Mouse (Mus musculus): Measurements from ENCODE around the gene Tada3. TPM values are rescaled to one million over a fixed set of nuclear protein-coding genes. Genes with fewer than 3 reads are reported as not detected.

The Tada3 gene
- polyA plus RNA-seq, 1 experiment, result not detected

- Histone ChIP-seq H3K4me1 (ENCODE audit: control insufficient read depth, insufficient read depth, low read length) (no peaks in the 10 kb centered on the region), H3K27ac (ENCODE audit: insufficient read depth, low read depth, low read length) (no peak overlapping the region), H3K4me3 (ENCODE audit: insufficient read depth, low read depth, low read length) (no peak overlapping the region)
- TF ChIP-seq POLR2A (IDR thresholded peaks at IDR 0.05; ENCODE audit: insufficient read depth, low read depth, low read length) (no peak), CTCF (IDR thresholded peaks at IDR 0.05; ENCODE audit: insufficient read depth, low read depth, low read length) (no peak)
- 77% methylated on average over 1 of the region's 1 CpGs for WGBS
These were observed 32.3 kb upstream of the Tada3 start for GRCm38 (mm10) chr6:113410001-113410400.

GRCm38 (mm10) chr6:113406683-113407082, 29.0 kb upstream of the Tada3 start:
- Histone ChIP-seq H3K4me3 (ENCODE audit: insufficient read depth, low read depth, low read length) (no peak overlapping the region), H3K4me1 (ENCODE audit: control insufficient read depth, insufficient read depth, low read length) (no peaks in the 10 kb centered on the region), H3K27ac (ENCODE audit: insufficient read depth, low read depth, low read length) (no peak overlapping the region)
- 76% methylated on average over 9 of the region's 9 CpGs for WGBS
- TF ChIP-seq CTCF (IDR thresholded peaks at IDR 0.05; ENCODE audit: insufficient read depth, low read depth, low read length) (no peak), POLR2A (IDR thresholded peaks at IDR 0.05; ENCODE audit: insufficient read depth, low read depth, low read length) (no peak)

- TF ChIP-seq CTCF (IDR thresholded peaks at IDR 0.05; ENCODE audit: insufficient read depth, low read depth, low read length) (no peak), POLR2A (IDR thresholded peaks at IDR 0.05; ENCODE audit: insufficient read depth, low read depth, low read length) (no peak)
- Histone ChIP-seq H3K27ac (ENCODE audit: insufficient read depth, low read depth, low read length) (no peak overlapping the region), H3K4me1 (ENCODE audit: control insufficient read depth, insufficient read depth, low read length) (no peaks in the 10 kb centered on the region), H3K4me3 (ENCODE audit: insufficient read depth, low read depth, low read length) (no peak overlapping the region)
- 86% methylated on average over 6 of the region's 6 CpGs for WGBS
These were observed 27.8 kb upstream of the Tada3 start for GRCm38 (mm10) chr6:113405483-113405882.

- no peak overlapping the region for H3K4me3 ChIP-seq (ENCODE audit: insufficient read depth, low read depth, low read length)
- WGBS, result 79% methylated on average over 12 of the region's 12 CpGs
- H3K27ac ChIP-seq (ENCODE audit: insufficient read depth, low read depth, low read length), result no peak overlapping the region
- TF ChIP-seq CTCF (IDR thresholded peaks at IDR 0.05; ENCODE audit: insufficient read depth, low read depth, low read length) (no peak), POLR2A (IDR thresholded peaks at IDR 0.05; ENCODE audit: insufficient read depth, low read depth, low read length) (no peak)
- no peaks in the 10 kb centered on the region for H3K4me1 ChIP-seq (ENCODE audit: control insufficient read depth, insufficient read depth, low read length)
These were observed 27.2 kb upstream of the Tada3 start for GRCm38 (mm10) chr6:113404649-113405448.

- Histone ChIP-seq H3K4me1 (ENCODE audit: control insufficient read depth, insufficient read depth, low read length) (no peaks in the 10 kb centered on the region), H3K27ac (ENCODE audit: insufficient read depth, low read depth, low read length) (no peak overlapping the region), H3K4me3 (ENCODE audit: insufficient read depth, low read depth, low read length) (no peak overlapping the region)
- 81% methylated on average over 13 of the region's 13 CpGs for WGBS
- no peak for TF ChIP-seq POLR2A (IDR thresholded peaks at IDR 0.05; ENCODE audit: insufficient read depth, low read depth, low read length)
- TF ChIP-seq CTCF (IDR thresholded peaks at IDR 0.05; ENCODE audit: insufficient read depth, low read depth, low read length), result no peak
These were observed 24.4 kb upstream of the Tada3 start for GRCm38 (mm10) chr6:113402094-113402493.

- 88% methylated on average over 10 of the region's 10 CpGs for WGBS
- no peak for TF ChIP-seq POLR2A (IDR thresholded peaks at IDR 0.05; ENCODE audit: insufficient read depth, low read depth, low read length)
- TF ChIP-seq CTCF (IDR thresholded peaks at IDR 0.05; ENCODE audit: insufficient read depth, low read depth, low read length), result no peak
- no peak overlapping the region for H3K4me3 ChIP-seq (ENCODE audit: insufficient read depth, low read depth, low read length)
- H3K27ac ChIP-seq (ENCODE audit: insufficient read depth, low read depth, low read length), result no peak overlapping the region
- peaks cover 12% of the 10 kb centered on the region for H3K4me1 ChIP-seq (ENCODE audit: control insufficient read depth, insufficient read depth, low read length)
These were observed 18.8 kb upstream of the Tada3 start for GRCm38 (mm10) chr6:113396270-113397030.

GRCm38 (mm10) chr6:113395501-113395900, 17.8 kb upstream of the Tada3 start:
- 95% methylated on average over 6 of the region's 6 CpGs for WGBS
- Histone ChIP-seq H3K27ac (ENCODE audit: insufficient read depth, low read depth, low read length) (no peak overlapping the region), H3K4me3 (ENCODE audit: insufficient read depth, low read depth, low read length) (no peak overlapping the region), H3K4me1 (ENCODE audit: control insufficient read depth, insufficient read depth, low read length) (peaks cover 12% of the 10 kb centered on the region)
- TF ChIP-seq CTCF (IDR thresholded peaks at IDR 0.05; ENCODE audit: insufficient read depth, low read depth, low read length), result no peak
- no peak for TF ChIP-seq POLR2A (IDR thresholded peaks at IDR 0.05; ENCODE audit: insufficient read depth, low read depth, low read length)

GRCm38 (mm10) chr6:113394811-113395210, 17.1 kb upstream of the Tada3 start:
- Histone ChIP-seq H3K4me1 (ENCODE audit: control insufficient read depth, insufficient read depth, low read length) (peaks cover 12% of the 10 kb centered on the region), H3K27ac (ENCODE audit: insufficient read depth, low read depth, low read length) (no peak overlapping the region), H3K4me3 (ENCODE audit: insufficient read depth, low read depth, low read length) (no peak overlapping the region)
- 94% methylated on average over 11 of the region's 11 CpGs for WGBS
- TF ChIP-seq POLR2A (IDR thresholded peaks at IDR 0.05; ENCODE audit: insufficient read depth, low read depth, low read length) (no peak), CTCF (IDR thresholded peaks at IDR 0.05; ENCODE audit: insufficient read depth, low read depth, low read length) (no peak)

- 90% methylated on average over 6 of the region's 6 CpGs for WGBS
- Histone ChIP-seq H3K4me3 (ENCODE audit: insufficient read depth, low read depth, low read length) (no peak overlapping the region), H3K4me1 (ENCODE audit: control insufficient read depth, insufficient read depth, low read length) (peaks cover 12% of the 10 kb centered on the region), H3K27ac (ENCODE audit: insufficient read depth, low read depth, low read length) (no peak overlapping the region)
- TF ChIP-seq CTCF (IDR thresholded peaks at IDR 0.05; ENCODE audit: insufficient read depth, low read depth, low read length) (no peak), POLR2A (IDR thresholded peaks at IDR 0.05; ENCODE audit: insufficient read depth, low read depth, low read length) (no peak)
These were observed 16.3 kb upstream of the Tada3 start for GRCm38 (mm10) chr6:113393951-113394350.

Measured in olfactory bulb, adult 2 months (tissue).